Mouse (Mus musculus) embryonic facial prominence, embryonic 13.5 days (tissue): ENCODE results near the gene Vmac. TPM values are rescaled to one million over a fixed set of nuclear protein-coding genes. Genes with fewer than 3 reads are reported as not detected.

ENCODE experiments used
- ATAC-seq: fragments of 200-750 bp; cut with Nextera tagmentation; 2 replicates; pipeline ENCODE4 v1.8.0; 2017; ENCODE audit warnings: low read depth; ENCODE audit not compliant: insufficient number of reproducible peaks, insufficient read depth, low FRiP score, low TSS enrichment
- H3K27ac ChIP-seq: fragments of 300-500 bp; sonication (generic); 2 replicates; pipeline ENCODE4 v1.5.1; 2015; ENCODE audit warnings: moderate library complexity, mild to moderate bottlenecking, inconsistent platforms
- H3K27me3 ChIP-seq: fragments of 300-500 bp; sonication (generic); 2 replicates; pipeline ENCODE4 v1.6.1; 2015; ENCODE audit warnings: mild to moderate bottlenecking, inconsistent platforms
- H3K36me3 ChIP-seq: fragments of 300-500 bp; sonication (generic); 2 replicates; pipeline ENCODE4 v1.6.1; 2015; ENCODE audit warnings: mild to moderate bottlenecking, inconsistent platforms
- H3K4me1 ChIP-seq: fragments of 300-500 bp; sonication (generic); 2 replicates; pipeline ENCODE4 v1.6.1; 2015; ENCODE audit warnings: inconsistent platforms
- H3K4me2 ChIP-seq: fragments of 300-500 bp; sonication (generic); 2 replicates; pipeline ENCODE4 v1.6.1; 2015; ENCODE audit warnings: moderate library complexity, mild to moderate bottlenecking, inconsistent platforms
- H3K4me3 ChIP-seq: fragments of 300-500 bp; sonication (generic); 2 replicates; pipeline ENCODE4 v1.5.1; 2015; ENCODE audit warnings: mild to moderate bottlenecking, inconsistent platforms
- H3K9ac ChIP-seq: fragments of 300-500 bp; sonication (generic); 2 replicates; pipeline ENCODE4 v1.6.1; 2015; ENCODE audit warnings: mild to moderate bottlenecking, inconsistent platforms
- H3K9me3 ChIP-seq: fragments of 300-500 bp; sonication (generic); 2 replicates; pipeline ENCODE4 v1.6.1; 2016; ENCODE audit warnings: inconsistent platforms
- WGBS: fragments of 180-500 bp; shearing (Covaris S2); methylation state at CpG from one replicate; pipeline ENCODE4 v1.1.7; 2015; ENCODE audit warnings: mixed read lengths; 5-methylcytosine and 5-hydroxymethylcytosine counted together
- polyA plus RNA-seq: library from polyadenylated mRNA; unstranded; fragments of >200 nt; fragmentation: Nextera tagmentation; extraction: Ambion mirVana; gene quantifications from 2 replicates; pipeline ENCODE4 v1.2.1, GENCODE M21; 2015

Vmac gene
- polyA plus RNA-seq = 19.2 and 24.6 TPM in 2 replicates

DNA sequence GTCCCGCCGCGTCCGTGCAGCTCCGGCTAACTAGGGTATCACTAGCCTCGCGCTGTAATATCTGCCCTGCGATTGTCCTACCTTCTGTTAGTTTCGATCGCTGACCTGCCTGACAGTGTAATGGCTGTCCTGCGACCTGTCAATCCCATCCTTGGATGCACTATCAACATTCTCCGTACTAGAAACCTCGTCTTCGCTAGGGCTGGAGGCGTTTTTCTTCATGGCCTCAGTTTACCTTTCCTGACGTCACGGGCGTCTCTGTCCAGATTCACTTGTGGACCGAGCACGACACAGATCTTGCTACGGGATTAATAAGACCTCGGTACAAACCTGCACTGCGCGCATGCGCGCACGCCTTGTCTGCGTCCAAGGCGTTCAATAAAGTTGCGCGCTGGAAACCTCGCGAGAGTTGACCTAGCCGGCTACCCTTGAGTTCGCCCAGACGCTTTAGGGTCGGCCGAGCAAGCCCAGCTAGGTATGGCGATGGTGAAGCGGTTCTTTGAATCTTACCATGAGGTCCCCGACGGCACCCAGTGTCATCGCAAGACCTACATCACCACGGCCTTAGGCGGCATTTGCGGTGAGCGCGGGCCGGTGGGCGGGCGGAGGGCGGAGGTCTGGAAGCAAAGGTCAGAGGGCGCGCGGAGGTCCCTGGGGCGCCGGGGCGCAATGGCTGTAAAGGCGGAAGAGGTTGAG, at the start of gene Vmac, which contains the start of gene Ndufa11:
Gene Vmac, minus strand, starts transcription at position 660 of the 696 bp plus-strand sequence.
Gene Ndufa11, plus strand, starts transcription at position 405 of the 696 bp plus-strand sequence.
- ATAC-seq = peak; percentile 69
- Histone ChIP-seq H3K4me1 (peaks cover 35% of the 10 kb centered on the region), H3K9me3 (no peaks in the 10 kb centered on the region), H3K27ac (peak within 1 kb of the TSS; percentile 86), H3K36me3 (peaks cover 28% of the 10 kb centered on the region), H3K27me3 (no peaks in the 10 kb centered on the region), H3K4me2 (peak within 1 kb of the TSS; percentile 69), H3K9ac (peak within 1 kb of the TSS; percentile 94), H3K4me3 (peak within 1 kb of the TSS; percentile 84)
- under 1% methylated on average over 59 of the region's 59 CpGs for WGBS

DNA sequence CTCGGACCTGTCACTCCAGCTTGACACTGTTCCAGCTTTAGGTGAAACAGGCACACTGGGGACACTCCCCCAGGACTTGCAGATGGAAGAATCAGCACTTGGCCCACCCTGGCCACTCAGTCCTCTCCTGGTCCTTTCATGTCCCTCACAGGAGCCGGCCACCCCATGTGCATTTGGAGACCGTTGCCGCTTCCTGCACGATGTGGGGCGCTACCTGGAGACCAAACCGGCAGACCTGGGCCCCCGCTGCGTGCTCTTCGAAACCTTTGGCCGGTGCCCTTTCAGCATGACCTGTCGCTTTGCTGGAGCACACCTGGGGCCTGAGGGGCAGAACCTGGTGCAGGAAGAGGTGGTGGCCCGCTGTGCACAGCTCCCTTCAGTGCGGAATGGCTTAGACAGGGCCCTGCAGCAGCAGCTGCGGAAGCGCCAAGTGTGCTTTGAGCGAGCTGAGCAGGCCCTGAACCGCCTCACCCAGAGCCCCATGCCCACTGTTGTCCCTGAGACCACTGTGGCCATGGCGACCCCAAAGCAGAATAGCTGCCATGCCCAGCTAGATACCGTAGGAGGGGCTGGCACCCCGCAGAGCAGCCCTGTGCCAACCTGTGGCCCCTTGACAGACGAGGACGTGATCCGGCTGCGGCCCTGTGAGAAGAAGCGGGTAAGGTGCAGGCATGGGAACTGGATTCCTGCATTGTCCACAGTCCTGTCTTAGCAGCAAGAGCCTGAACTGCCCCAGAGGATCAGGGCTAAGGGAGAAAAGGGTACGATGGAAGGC, 49.0 kb upstream of the Vmac start:
- H3K4me3 ChIP-seq = no peak overlapping the region
- no peak overlapping the region for H3K4me2 ChIP-seq
- peaks cover 17% of the 10 kb centered on the region for H3K4me1 ChIP-seq
- no peak for ATAC-seq
- H3K9ac ChIP-seq = no peak overlapping the region
- no peaks in the 10 kb centered on the region for H3K9me3 ChIP-seq
- 91% methylated on average over 27 of the region's 27 CpGs for WGBS
- no peaks in the 10 kb centered on the region for H3K27me3 ChIP-seq
- H3K36me3 ChIP-seq = peaks cover 51% of the 10 kb centered on the region
- no peak overlapping the region for H3K27ac ChIP-seq

DNA sequence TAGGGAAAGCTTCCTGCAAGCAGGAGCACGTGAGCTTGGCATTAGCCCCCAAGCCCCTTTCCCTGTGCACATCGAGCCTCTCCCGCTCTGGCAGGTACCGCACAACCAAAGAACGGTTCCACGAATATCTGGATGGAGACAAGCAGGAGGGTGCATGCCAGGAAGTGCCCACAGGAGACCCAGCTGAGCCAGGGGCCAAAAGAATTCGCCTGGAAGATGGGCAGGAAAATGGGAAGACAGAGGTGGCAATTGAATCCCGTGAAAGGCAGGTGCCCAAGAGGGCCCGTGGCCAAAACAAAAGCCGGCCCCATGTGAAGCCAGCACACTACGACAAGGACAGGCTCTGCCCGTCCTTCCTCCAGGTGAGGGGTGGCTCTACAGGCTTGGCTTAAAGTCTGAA, 47.6 kb upstream of the Vmac start:
- Histone ChIP-seq H3K9me3 (no peaks in the 10 kb centered on the region), H3K27me3 (peaks cover 10% of the 10 kb centered on the region; the same call in 1 of the 2 replicates), H3K9ac (peak overlapping the region; percentile 86), H3K4me1 (peaks cover 21% of the 10 kb centered on the region), H3K27ac (peak overlapping the region; percentile 92; the same call in 1 of the 2 replicates), H3K4me2 (peak overlapping the region; percentile 82), H3K4me3 (peak overlapping the region; percentile 73), H3K36me3 (peaks cover 40% of the 10 kb centered on the region)
- 50% methylated on average over 12 of the region's 12 CpGs for WGBS
- no peak for ATAC-seq

DNA sequence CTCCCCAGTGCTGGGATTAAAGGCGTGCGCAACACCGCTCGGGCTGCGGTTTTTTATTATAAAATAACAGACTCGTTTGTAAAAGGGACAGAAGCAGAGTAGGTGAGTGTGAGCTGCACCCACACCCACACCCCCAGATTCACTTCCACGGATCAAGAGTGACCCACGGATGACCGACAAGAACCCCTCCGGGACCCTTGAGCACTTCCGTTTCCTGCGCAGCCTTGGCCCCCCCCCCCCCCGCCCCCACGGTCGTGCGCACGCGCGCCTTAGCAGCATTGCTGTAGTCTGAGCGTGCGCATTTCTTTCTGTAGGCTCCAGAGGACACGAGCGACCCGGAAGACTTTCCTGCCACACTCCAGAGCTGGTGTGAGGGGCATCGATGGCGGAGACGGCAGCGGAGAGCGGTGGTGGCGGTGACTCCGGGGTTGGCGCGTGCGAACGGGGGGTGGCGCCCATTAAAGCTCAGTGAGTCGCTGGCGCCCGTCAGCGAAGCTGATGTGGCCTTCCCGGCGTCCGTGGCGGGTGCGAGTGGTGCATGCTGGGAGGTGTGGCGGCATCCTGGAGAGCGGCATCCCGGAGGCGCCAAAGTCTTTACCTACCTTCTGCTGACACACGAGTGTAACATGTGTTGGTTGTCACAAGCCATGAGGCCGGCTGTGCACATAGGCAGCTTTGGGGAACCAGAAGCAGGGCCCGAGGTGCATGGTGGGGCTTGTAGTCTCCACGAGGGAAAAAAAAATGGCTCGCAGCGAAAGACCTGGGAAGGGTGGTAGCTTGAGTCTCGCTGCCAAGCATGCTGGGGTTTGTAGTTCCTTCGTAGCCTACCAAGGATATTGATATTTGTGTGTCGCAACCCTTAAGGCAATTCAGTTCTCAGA, 46.9 kb upstream of the Vmac start, which contains the start of gene Dus3l:
Gene Dus3l, plus strand, starts transcription at position 284 of the 881 bp plus-strand sequence.
- peaks cover 33% of the 10 kb centered on the region for H3K36me3 ChIP-seq
- peak; percentile 74 for ATAC-seq
- 3% methylated on average over 54 of the region's 58 CpGs for WGBS

DNA sequence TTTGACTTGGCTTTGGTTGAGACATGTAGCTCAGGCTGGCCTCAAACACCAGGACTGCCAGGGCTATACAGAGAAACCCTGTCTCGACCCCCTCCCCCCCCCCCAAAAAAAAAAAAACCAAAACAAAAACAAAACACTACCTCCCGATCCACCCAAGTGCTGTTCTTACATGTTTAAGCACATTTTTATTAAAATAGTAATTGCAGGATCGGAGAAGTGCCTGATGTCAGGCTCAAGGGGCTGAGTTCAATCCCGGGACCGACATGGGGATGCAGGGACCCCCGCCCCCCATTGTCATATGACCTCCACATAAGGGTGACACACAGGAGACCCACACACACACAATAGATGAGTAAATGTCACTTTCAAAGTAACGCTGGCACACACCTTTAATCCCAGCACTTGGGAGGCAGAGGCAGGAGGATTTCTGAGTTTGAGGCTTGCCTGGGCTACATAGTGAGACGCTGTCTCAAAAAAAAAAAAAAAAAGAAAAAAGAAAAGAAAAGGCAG, 46.0 kb upstream of the Vmac start:
- Histone ChIP-seq H3K9me3 (no peaks in the 10 kb centered on the region), H3K27me3 (peaks cover 14% of the 10 kb centered on the region; the same call in 1 of the 2 replicates), H3K4me2 (peak overlapping the region; percentile 82), H3K4me1 (peaks cover 21% of the 10 kb centered on the region), H3K27ac (no peak overlapping the region), H3K36me3 (peaks cover 24% of the 10 kb centered on the region), H3K9ac (no peak overlapping the region; the same call in 1 of the 2 replicates), H3K4me3 (peak overlapping the region; percentile 73)
- no peak for ATAC-seq
- WGBS = 78% methylated on average over 8 of the region's 8 CpGs

More for the DNA sequence above, 46.9 kb upstream of the Vmac start, which contains the start of gene Dus3l:
- peaks cover 11% of the 10 kb centered on the region; the same call in 1 of the 2 replicates for H3K27me3 ChIP-seq
- H3K4me3 ChIP-seq = peak within 1 kb of the TSS; percentile 73
- no peaks in the 10 kb centered on the region for H3K9me3 ChIP-seq
- H3K27ac ChIP-seq = peak within 1 kb of the TSS; percentile 92
- H3K4me1 ChIP-seq = peaks cover 21% of the 10 kb centered on the region
- H3K4me2 ChIP-seq = peak within 1 kb of the TSS; percentile 82
- peak within 1 kb of the TSS; percentile 86 for H3K9ac ChIP-seq

DNA sequence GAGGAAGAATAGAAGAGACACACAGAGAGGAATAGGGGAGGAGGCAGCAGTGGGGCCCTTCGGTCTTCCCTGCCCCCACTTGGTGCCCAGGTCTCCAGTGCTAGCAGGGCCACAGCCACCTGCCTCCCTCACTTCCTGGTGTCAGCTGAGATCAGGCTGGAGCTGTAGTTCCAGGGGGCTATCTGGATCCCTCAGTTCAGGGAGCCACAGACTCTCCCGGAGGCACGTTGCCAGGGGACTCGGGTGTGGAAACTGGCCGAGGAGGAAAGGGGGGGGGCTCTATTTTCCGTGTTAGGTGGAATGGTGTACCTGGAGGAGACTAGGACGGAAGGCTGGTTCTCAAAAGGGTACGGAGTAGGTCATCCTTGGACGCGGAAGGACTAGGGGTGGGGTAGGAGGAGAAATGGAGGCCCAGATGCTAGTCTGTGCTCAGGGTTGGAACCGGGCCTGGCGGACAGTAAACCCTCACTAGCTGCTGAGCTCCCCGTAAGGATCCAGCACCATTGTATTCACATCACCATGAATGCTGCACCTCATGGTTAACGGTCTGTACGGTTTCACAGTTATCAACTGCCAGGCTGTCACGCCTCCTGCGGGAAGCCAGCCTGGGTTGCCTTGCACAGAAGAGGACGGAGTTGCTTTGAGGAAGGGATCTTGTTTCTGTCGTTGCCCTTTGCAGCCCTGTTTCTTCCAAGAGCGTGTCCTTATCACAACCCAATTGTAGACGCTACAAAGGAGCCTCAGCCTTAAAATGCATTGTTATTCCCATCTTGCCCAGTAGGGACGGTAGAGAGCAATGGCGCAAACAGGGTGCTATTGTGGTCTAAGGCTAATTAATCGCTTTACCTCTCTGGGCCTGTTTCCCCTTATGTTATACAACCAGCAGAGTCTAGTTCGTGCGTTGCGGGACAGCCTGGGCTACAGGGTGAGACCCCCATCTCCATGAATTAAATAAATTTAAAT, 45.2 kb upstream of the Vmac start:
- Histone ChIP-seq H3K4me1 (peaks cover 24% of the 10 kb centered on the region), H3K27ac (0 out of 2 replicates have a peak overlapping the region, but pooled peaks have one; percentile 22), H3K4me2 (no peak overlapping the region; the same call in 1 of the 2 replicates), H3K4me3 (peak overlapping the region; percentile 55; the same call in 1 of the 2 replicates), H3K9me3 (no peaks in the 10 kb centered on the region), H3K9ac (no peak overlapping the region), H3K36me3 (peaks cover 16% of the 10 kb centered on the region), H3K27me3 (peaks cover 16% of the 10 kb centered on the region)
- no peak for ATAC-seq
- 50% methylated on average over 27 of the region's 27 CpGs for WGBS

DNA sequence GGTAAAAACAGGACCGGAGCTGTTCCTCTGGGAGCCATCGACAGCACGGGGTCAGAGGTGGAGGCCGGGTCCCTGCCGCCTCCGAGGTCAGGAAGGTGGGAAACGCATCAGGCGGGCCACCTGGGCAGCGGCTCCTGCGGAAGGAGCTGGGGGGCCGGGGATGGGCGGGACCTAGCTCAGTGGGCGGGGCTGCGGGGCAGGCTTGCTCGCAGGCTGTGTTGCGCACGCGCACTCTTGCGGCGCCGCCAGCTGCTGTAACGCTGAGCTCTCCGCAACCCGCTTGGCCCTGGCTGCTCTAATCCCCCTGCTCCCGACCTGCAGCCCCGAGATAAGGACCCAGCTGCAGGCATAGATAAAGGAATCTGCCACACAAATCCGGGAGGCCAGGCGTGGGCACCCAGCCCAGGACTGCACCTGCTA, 44.2 kb upstream of the Vmac start:
- peak; percentile 22 for ATAC-seq

DNA sequence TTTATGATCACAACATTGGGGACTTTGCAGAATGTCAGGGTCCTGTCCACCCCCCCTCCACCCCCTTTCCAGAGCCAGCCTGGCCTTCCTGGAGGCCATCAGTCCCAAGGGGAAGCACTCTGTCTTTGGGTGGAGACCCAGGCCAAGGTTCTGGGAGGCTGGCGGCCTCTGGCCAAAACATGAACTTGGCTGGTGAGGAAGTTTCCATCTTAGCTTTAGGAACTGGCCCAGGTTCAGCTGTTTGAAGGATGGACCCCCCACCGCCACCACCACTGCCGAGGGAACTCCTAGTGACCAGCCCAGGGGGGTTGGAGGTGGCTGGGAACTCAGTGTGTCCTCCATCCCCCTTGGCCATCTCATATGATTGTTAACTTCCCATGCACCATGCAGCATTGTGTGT, 43.3 kb upstream of the Vmac start:
- Histone ChIP-seq H3K27ac (no peak overlapping the region), H3K36me3 (no peaks in the 10 kb centered on the region), H3K9me3 (no peaks in the 10 kb centered on the region), H3K9ac (no peak overlapping the region; the same call in 1 of the 2 replicates), H3K4me3 (no peak overlapping the region), H3K4me2 (no peak overlapping the region), H3K4me1 (peaks cover 42% of the 10 kb centered on the region), H3K27me3 (peaks cover 36% of the 10 kb centered on the region)
- no peak for ATAC-seq
- WGBS = 65% methylated on average over 3 of the region's 3 CpGs

More for the DNA sequence above, 44.2 kb upstream of the Vmac start:
- Histone ChIP-seq H3K36me3 (peaks cover 6% of the 10 kb centered on the region), H3K4me3 (peak overlapping the region; percentile 55), H3K9me3 (no peaks in the 10 kb centered on the region), H3K27ac (peak overlapping the region; percentile 73), H3K4me2 (peak overlapping the region; percentile 78), H3K4me1 (peaks cover 34% of the 10 kb centered on the region), H3K9ac (peak overlapping the region; percentile 74), H3K27me3 (peaks cover 27% of the 10 kb centered on the region)
- WGBS = under 1% methylated on average over 28 of the region's 28 CpGs

DNA sequence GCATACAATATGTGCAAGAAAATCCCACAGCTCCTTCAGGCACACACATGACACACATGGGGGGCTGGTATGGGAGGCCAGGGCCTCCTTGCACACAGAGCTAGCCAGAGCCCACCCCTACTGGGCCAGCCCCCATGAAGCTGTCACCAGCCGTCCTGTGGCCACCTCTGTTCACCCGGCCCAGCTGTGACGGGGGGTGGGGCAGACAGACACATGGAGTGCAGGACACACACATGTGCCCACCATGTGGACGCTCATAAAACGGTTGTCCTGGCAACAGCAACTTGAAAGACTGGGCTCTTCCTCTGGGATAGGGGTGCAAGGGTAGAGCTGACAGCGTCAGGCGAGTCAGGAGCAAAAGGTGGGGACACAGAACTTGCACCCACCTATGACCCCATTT, 41.4 kb upstream of the Vmac start:
- no peaks in the 10 kb centered on the region for H3K36me3 ChIP-seq
- H3K27ac ChIP-seq = no peak overlapping the region
- H3K4me3 ChIP-seq = no peak overlapping the region
- H3K27me3 ChIP-seq = peaks cover 54% of the 10 kb centered on the region
- H3K4me1 ChIP-seq = peaks cover 44% of the 10 kb centered on the region
- H3K9me3 ChIP-seq = no peaks in the 10 kb centered on the region
- H3K4me2 ChIP-seq = no peak overlapping the region
- 47% methylated on average over 7 of the region's 7 CpGs for WGBS
- 0 out of 2 replicates have a peak overlapping the region, but pooled peaks have one; percentile 6 for H3K9ac ChIP-seq
- no peak for ATAC-seq

DNA sequence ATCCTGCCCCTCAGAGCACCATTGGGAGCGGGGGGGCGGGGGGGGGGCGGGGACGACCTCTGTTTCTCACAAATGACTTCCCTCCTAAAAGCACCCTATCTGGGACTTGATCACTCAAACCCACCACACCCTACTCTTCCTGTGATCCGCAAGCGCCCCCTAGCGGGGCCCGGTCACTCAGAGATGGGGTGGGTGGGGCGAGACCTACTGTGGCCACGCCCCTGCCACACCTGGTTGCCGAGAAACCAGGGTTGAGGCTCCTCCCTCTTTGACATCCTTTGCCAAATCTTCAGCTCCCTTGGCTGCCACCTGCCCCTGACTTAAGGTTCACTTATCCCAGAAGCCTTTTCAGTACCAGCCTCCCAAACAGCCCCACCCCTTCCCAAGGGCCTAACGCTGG, 40.3 kb upstream of the Vmac start:
- Histone ChIP-seq H3K9me3 (no peaks in the 10 kb centered on the region), H3K4me1 (peaks cover 55% of the 10 kb centered on the region), H3K9ac (no peak overlapping the region), H3K4me3 (no peak overlapping the region; the same call in 1 of the 2 replicates), H3K4me2 (peak overlapping the region; percentile 99; the same call in 1 of the 2 replicates), H3K36me3 (no peaks in the 10 kb centered on the region), H3K27ac (no peak overlapping the region), H3K27me3 (peaks cover 66% of the 10 kb centered on the region)
- ATAC-seq = no peak
- WGBS = 6% methylated on average over 12 of the region's 12 CpGs
